Mouse (Mus musculus) liver, adult (tissue): ENCODE data around the gene Tnnc2.

Experiments
- GATA4 ChIP-seq: IDR thresholded peaks from 2 replicates; pipeline ENCODE4 v1.6.1; 2014; ENCODE audit warnings: mild to moderate bottlenecking, low read length; ENCODE audit not compliant: insufficient replicate concordance

Gene Tnnc2

DNA sequence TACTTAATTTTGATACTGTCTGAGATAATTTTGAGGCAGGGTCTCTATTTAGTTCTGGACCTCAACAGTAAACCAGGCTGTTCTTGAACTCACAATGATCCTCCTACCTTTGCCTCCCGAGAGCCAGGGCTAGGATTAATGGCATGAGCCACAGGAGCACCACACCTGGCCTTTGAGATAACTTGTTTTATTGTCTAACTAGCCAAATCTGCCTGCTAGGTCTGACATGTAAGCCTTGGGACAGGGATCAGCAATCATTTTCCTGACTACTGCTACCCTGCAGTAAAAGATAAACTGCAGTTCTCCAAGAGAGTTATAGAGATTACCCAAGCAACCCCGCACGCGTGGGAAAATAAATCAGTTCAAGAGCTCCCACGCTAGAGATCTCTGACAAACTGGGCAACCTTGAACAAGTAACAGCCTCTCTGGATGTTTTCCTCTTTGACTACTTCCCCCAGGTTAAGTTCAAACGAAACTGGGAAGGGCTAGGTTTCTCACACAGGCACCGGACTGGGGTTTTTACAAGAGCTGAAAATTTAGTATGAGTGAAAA lies 5.2 kb upstream of the Tnnc2 start:
- TF ChIP-seq GATA4, result no peak

DNA sequence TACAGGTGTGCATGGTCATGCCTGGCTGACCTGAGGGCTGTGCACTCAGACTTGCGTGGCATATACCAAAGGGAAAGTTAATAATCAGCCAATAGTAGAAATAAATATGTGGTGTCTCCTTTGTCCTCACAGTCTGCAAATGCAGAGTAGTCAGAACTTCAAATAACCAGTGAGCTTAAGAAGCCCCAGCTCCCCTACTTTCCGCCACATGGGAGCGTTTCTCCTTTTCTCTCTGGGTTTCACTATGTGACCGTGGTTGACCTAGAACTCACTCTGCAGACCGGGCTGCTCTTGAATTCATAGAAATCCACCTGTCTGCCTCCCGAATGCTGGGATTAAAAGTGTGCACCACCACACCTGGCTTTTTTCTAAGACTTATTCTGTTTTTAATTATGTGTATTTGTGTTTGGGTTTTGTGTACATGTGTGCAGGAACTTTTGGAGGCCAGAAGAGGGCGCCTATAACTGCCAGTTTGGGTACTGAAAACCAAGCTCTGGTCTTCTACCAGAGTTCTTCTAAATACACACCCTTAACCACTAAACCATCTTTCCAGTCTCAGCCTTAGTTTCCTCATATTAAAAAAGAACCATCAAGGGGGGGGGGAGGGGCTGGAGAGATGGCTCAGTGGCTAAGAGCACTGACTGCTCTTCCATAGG lies 4.3 kb upstream of the Tnnc2 start:
- no peak for TF ChIP-seq GATA4

DNA sequence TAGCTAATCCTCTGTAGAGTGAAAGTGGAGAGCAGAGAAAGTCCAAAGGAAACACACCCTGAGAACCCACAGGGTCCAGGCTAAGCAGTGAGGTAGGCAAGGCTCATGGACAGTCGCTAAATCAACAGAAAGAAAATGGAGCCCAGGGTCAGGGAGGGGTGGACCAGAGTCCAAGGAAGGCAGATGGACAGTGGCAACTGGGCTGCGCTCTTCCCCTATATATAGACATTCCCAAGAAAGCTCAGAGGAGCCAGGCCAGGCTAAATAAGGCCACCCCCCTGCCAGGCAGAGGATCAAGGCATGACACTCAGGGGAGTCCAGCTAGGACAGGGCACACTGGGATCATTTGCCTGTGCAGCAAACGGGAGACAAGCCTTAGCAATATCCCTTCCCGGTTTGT lies 2.1 kb upstream of the Tnnc2 start:
- no peak for TF ChIP-seq GATA4

DNA sequence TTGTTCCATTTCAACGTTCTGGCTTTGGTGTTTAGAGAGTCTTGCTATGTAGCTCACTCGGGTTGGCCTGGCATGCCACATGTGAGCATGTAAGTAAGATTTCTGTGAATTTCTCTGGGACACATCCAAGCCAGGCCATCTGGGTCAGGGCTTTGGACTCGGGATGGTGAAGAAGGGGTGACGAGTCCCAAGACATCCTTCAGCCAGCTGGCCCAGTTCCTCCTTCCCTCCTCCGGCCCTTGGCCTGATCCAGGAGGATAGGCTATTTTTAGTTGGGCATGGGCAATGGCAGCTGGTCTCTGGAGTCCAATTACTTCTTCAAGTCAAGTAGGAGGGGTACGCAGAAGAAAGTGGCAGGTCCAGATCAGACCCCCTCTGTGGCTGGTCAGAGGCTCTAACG lies 958 bp downstream of the Tnnc2 start:
- TF ChIP-seq GATA4, result no peak

DNA sequence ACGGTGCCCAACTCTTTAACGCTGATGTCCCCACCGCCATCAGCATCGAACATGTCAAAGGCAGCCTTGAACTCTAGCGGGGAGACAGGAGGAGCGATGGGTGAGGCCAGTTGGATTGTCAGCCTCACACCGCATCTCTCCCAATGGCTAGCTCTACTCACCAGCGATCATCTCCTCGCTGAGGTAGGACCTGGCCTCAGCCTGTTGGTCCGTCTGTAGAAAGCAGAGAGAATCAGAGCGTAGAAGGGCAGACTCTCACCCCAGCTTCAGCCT lies 1.8 kb downstream of the Tnnc2 start:
- TF ChIP-seq GATA4, result no peak

DNA sequence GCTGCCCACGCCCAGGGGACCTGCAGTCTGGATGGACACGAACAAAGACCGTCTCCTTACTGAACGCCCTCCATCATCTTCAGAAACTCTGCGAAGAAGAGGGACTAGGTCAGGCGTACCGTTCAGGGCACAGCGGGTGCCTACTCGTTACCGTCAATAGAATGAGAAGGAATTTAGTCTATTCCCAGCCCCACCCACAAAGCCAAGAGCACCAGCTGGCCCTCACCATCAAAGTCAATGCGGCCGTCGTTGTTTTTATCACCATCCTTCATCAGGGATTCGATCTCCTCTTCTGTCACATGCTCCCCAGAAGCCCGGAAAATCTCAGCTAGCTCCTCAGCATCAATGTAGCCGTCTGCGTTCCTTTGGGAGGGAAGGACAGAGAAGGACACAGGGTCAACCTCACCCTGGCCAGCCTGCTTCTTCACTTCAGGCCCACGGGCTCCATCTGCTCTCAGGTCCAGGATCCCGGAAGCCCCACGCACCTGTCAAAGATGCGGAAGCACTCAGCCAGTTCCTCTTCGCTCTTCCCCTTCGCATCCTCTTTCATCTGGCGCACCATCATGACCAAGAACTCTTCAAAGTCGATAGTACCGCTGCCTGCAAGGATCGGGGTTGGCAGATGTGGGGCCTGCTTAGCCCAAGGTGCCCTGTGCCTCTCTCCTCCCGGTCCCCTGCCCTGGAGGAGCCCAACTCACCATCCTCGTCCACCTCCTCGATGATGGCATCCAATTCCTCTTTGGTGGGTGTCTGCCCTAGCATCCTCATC lies 2.3 kb downstream of the Tnnc2 start:
- TF ChIP-seq GATA4, result no peak

DNA sequence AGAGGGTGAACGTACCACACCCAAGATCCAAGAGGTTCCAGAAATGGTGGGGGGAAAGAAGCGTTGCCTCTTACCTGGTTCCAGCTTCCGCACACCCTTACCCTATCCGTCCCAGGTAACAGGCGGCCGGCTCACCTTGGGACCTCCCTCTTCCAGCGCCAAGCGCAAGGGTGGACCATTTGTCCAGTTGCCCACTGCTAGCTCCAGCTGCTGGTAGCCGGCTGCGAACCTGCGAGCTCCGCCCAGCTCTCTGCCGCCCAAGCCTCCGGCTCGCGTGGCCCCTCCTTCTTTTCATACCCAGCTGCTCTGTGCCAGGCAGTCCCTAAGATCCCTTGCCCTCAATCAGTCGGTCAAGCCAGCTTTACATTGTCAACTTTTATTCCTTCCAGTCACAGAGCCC lies 3.0 kb downstream of the Tnnc2 start:
- TF ChIP-seq GATA4, result no peak

DNA sequence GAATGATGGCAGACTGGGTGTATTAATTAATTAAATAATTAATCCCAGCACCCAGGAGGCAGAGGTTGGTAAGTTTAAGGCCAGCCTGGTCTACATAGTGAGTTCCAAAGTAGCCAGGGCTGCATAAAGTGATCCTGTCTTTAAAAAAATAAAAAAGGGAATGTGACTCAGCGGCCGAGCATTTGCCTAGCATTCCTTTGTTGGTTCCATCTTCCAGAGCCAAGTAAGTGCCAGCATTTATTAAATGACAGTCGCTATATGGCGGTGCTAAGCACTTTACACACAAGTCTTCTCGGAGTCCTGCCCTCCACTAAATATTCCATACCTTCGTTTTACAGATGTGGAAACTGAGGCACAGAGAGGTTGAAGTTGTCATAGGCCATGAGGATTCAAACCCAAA lies 3.6 kb downstream of the Tnnc2 start:
- TF ChIP-seq GATA4, result no peak

DNA sequence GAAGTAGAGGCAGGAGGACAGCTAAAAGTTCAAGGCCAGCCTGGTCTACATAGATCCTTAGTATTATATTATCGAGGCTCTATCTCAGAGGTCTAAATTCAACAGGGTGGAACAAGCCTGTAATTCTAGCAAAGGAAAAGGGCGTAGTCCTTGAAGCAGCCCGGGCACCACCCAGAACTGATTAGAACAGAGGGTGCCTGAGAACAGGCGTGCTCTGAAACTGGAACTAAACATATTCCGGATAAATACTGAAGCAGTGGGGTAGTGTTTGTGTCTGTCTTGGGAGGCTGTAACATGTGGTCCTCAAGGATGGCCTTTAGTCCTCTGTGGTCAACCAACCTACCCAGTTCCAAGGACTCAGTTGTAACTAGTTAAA lies 5.8 kb downstream of the Tnnc2 start:
- TF ChIP-seq GATA4, result no peak

DNA sequence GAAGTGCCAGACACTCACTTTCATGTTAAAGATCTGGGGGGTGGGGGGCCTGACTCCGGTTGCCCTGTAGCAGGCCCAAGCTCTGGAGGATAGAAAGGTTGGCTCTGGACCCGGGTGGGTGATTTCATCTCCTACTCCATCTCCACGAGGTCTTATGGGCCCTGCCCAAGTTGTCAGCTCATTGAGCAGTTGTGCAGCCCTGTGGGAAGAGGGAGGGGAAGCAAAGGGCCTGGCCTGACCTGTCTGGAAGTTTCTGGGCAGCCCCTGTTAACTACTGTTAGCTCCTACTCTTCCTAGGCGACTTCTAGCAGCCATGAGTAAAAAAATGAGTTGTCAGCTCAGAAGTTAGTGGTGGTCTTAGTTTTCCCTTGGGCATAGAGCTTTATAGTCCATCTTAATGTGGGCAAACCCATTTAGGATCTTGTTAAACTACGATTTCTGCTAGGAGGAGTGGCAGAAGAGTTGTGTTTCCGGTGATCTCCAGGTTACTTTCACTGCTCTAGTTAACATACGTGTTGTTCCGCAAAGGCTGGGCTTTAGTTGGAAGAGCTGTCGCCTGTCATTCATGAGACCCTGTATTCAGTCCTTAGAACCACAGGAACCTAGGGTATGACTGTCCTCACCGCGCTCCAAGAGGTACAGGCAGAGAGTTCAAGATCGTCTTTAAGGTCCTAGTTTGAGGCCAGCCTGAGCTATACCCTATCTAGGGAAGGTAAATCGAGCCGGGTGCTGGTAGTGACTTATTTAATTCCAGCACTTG lies 6.4 kb downstream of the Tnnc2 start:
- no peak for TF ChIP-seq GATA4

DNA sequence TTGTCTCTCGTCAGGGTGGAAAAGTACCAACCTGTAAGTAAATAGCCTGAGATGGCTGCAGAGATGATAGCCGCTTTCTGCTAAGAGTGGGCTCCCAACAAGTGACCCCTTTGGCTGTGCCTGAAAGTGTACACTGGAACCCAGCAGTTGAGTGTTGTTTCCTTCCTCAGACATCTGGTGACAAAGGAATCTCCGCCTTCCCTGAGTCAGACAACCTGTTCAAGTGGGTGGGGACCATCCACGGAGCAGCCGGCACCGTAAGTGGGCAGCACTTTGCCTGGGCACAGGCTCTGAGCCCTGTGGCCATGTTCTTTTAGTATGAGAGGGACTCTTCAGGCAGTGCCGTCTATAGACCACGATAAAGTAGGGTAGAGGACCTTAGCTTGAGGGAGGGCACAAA lies 8.6 kb downstream of the Tnnc2 start:
- TF ChIP-seq GATA4, result no peak

DNA sequence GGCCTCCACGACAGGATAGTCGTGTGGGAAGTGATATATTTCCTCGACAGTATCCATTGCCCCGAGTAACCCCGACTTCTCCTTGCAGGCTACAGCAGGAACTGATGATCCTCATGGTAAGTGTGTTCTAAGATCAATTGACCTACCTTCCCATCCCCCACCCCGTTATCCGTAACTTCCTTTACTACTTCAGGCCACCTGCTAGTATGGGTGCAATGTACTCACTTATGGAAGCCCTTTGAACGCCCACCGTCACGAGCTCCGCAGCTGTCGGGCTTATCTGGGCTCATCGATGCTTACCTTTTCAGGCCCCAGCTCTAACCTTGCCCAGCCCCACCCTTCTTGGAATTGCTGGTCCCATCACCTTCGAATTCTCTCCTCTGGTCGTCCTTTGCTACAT lies 9.5 kb downstream of the Tnnc2 start:
- TF ChIP-seq GATA4, result no peak

DNA sequence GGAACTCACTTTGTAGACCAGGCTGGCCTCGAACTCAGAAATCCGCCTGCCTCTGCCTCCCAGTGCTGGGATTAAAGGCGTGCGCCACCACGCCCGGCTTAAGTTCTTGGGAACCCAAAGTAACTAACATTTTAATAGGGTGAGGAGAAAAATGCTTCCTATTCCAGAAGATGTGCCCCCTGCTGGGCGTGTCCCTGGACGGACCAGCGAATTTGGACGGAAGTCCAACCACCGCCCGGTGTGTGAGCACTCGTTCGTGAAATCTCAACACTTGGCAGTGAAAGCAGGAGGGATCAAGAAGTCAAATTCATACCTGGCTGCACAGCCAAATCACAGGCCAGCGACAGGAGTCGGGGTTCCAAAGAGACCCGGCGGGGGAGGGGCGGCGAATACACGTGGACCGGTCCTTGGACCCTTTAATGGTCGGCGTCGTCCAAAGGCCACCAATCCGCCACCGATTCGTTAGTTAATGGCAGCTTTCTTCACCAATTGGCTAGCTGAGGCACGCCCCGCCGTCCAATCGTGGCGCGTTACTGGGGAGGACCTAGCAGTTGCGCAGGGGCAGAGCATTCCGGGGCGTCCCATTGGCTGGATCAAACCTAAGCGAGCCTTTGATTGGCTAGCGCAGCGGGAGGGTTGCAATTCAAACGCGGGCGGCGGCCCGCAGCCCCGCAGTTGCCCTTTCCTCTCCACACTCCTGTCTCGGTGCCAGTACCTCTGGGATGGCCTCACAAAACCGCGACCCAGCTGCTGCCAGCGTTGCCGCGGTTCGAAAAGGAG lies 10.3 kb downstream of the Tnnc2 start, which contains the start of gene Ube2c:
Ube2c (plus strand) TSS at position 641 of the 780 bp plus-strand sequence.
- TF ChIP-seq GATA4, result no peak

DNA sequence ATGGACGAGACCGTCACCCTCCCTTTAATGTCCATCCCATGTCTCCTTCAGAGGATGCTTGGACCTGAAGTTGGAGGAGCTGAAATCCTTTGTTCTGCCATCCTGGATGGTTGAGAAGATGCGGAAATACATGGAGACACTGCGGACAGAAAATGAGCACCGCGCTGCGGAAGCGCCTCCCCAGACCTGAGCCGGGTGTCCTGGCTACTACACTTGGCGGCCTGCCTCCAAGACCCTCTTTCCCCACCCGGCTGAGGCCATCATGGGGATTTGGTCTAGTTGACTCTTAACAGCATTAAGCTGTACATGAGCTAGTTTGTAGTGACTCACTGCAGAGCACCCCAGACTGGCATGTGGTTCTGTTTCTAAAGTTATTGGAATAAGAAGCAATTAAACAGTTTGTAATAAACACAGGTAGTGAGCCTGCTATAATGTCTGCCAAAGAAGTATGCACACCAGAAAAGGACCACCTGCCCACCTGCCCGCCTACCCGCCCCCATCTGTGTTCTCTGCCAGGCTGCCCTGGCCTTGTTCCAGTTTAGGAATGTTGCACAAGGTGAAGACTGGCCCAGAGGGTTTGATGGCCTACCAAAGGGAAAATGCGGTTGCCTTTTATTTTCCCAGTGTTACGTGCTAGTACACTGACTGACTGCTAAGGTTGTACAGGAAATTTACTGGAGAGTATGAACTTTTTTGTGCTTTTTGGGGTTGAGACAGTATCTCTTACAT lies 11.8 kb downstream of the Tnnc2 start:
- TF ChIP-seq GATA4, result no peak

DNA sequence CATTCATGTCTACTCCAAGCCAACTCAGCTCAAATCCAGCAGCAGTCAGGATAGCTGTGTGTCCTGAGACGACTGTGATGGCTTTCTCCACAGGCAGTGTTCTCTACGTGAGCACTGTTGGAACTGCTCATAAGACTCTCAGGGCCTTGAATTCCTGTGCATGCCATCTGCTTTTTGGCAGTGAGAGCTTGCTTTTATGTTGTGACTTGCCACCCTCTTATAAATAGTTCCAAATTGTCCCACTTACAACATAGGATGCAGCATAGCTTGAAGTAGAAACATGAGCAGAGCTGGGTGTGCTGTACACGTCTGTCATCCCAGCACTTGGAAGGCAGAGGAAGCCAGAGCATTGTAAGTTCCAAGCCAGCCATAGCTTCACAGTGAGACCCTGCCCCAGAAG lies 13.9 kb downstream of the Tnnc2 start:
- TF ChIP-seq GATA4, result no peak
